Mouse (Mus musculus) cerebellum, adult (tissue): ENCODE results near the gene Tead3.
"Not testable (repeated sequence)": the region's sequence is repeated elsewhere in the genome, so short reads cannot be mapped to it uniquely, and the experiment has no call there.

Experiments used
- ATAC-seq: cut with Nextera tagmentation; 2 replicates; pipeline ENCODE4 v1.9.2; 2017; ENCODE audit warnings: mild to moderate bottlenecking, moderate library complexity, mixed read lengths; ENCODE audit not compliant: insufficient number of reproducible peaks, low FRiP score, low TSS enrichment

Tead3 gene

DNA sequence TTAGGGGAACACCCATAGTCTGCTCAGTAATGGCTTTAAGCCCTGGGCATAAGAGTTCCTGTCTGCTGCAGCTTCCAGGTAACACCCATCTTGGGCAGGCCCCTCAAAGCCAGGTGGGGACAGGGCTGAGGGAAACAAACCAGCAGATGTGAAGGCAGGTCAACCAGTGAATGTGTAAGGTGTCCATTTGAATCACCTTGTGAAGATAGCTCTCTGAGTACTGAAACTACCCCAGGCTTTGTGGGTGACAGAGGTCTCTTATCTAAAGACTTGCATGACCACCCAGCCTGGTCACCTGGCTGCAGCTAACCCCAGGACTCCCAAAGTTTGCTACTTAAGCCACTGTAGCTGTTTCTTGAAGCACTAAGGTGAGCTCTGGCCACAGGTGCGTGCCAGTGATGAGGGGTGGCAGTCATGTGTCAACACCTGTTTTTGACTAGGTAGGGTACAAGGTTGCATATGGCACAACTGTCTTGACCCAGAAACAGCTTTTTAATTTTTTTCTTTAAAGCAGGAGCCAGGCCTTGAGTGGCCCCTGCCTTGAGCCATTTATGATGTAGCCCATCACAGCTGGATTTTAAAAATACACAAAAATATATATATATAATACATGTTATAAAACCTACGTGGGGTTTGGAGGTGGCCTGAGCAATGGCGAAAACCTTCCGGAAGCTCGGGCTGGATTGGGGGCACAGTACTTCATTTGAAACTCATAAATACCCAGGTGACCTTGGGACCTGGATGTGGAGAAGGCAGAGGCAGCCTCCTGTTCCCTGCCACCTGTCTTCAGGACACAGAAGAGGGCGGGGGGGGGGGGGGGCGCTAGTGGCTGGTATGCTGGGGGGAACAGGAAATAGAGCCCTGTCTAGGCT, 19.1 kb downstream of the Tead3 start:
- ATAC-seq = no peak

- not testable (repeated sequence) for ATAC-seq
Observed at GRCm38 (mm10) chr17:28330590-28330989, 20.0 kb downstream of the Tead3 start.

GRCm38 (mm10) chr17:28330232-28330546, 20.4 kb downstream of the Tead3 start:
- ATAC-seq = no peak

GRCm38 (mm10) chr17:28329503-28330231, 20.9 kb downstream of the Tead3 start:
- ATAC-seq = no peak

GRCm38 (mm10) chr17:28328946-28329345, 21.7 kb downstream of the Tead3 start:
- ATAC-seq = no peak

DNA sequence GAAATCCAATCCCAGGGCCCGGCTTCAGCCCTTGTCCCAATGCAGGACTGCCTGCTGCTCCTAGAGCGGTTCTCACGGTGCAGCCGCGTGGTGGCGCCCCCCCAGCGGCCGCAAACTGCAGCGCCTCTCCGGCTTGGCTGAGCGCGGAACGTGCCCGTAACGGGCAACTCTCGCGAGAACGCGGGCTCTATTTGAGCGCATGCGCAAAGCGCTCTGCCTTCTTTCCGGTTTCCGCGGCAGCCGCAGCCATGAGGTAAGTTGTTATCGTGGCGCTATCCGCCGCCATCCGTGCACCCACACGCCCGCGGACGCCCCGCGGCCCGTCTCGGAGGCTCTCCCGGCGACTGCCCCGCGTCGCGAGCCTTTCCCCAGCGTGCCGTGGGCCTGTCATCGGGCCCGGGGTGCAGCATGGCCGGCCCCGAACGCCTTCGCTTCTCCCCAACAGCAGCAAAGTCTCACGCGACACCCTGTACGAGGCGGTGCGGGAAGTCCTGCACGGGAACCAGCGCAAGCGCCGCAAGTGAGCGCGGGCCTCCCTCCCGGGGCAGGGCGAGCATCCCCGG, 22.2 kb downstream of the Tead3 start, which contains the start of gene Rpl10a:
Gene Rpl10a (plus strand): TSS at position 106 of the 563 bp plus-strand sequence.
- ATAC-seq = peak; percentile 92

DNA sequence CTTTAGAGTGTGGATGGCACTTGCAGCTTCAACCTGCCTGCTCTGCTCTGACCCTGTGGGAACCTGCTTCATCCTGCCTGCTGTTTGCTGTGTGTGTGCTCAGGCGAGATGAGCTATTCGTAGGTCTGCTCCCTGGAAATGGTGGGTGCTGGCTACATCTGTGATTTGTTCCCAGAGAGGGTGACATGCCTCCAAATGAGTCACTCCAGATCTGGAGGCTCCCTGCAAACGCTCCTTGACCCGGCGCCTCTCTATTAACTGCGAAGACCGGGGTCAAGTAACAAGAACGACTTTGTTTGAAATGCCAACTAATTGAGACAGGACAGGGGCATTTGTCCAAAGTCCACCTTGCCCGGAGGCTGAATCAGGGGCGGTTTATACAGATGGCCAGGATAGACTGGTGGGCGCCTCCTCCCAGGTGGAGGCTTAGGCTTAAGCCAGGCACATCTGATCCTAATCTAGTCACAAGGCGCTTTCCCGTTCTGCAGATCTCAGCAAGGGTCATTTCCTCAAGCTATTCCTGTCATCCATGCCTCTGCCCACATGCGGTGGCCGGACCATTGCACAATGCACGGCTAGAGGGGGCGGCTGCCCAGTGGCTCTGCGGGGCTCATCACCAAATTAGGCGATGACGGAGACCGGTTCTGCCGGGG, 22.8 kb downstream of the Tead3 start:
- ATAC-seq = 0 out of 2 replicates have a peak, but pooled peaks have one; percentile 42

DNA sequence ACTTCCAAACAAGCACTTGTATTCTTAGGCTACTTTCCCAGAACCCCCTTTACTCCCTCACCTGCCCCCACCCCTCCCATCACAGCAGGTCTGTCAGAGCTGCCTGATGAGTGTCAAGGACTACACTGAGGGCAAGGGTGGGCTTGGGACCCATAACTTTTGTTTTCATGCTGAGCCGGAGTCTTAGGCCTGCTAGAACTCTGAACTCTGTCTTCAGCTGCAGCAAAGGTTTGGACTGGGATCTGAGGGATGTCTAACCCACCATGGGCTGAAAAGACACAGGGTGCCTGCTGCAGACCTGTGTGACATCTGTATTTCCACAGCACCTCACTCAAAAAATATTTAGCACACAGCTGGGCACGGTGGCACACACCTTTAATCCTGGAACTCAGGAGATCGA, 23.7 kb downstream of the Tead3 start:
- no peak for ATAC-seq

DNA sequence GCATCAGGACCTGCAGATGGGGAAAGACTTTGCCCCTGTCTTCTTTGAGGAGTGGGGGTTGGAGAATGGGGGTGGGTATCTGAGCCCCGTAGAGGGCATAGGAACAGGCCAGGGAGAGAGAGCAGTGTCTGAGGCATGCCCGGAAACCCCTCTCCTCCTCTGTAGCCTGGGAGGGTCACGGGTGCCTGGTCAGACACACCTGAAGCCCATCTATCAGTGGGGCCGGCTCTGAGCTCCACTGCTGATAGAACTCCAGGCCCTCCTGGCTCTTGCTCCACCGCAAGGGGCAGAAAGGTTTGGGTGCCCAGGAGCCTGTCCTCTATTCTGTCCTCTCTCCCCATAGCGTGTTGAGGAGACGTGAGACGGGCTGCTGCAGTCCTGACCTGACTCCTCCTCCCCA, 24.9 kb downstream of the Tead3 start:
- ATAC-seq = no peak

DNA sequence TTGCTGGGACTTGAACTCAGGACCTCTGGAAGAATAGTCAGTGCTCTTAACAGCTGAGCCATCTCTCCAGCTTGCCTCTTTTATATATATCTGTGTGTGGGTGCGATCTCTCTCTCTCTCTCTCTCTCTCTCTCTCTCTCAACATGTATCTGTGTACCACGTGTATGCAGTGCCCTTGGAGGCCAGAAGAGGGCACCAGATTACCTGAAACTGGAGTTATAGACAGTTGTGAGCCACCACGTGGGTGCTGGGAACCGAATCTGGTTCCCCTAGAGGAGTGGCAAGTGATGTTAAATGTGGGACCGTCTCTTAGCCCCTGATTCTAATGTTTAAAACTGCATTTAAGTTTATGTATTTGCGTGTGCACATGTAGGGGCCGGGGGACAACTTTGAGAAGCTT, 26.2 kb downstream of the Tead3 start:
- ATAC-seq = not testable (repeated sequence)

DNA sequence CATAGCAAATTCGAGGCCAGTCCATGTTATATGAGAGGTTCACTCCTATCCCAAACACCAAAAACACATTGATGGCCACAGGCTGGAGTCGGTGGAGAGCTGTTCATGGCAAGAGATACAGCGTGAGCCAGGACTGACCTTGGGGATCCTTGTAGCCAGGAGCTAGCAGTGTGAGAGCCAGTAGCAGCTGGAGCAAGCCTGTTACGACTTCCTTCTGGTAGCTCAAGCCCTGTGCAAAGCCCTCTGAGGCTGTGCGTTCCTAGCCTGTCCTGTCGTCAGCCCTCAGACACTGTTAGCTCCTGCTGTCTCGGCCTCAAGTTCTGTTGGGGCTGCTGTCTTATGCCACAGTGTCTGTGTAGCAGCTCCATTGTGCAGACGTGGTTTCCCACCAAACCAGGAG, 26.8 kb downstream of the Tead3 start:
- ATAC-seq = no peak

- ATAC-seq = no peak
Observed at GRCm38 (mm10) chr17:28321700-28322099, 28.9 kb downstream of the Tead3 start.

- no peak for ATAC-seq
Observed at GRCm38 (mm10) chr17:28317725-28318124, 32.9 kb downstream of the Tead3 start.

GRCm38 (mm10) chr17:28317091-28317490, 33.5 kb downstream of the Tead3 start:
- no peak for ATAC-seq

DNA sequence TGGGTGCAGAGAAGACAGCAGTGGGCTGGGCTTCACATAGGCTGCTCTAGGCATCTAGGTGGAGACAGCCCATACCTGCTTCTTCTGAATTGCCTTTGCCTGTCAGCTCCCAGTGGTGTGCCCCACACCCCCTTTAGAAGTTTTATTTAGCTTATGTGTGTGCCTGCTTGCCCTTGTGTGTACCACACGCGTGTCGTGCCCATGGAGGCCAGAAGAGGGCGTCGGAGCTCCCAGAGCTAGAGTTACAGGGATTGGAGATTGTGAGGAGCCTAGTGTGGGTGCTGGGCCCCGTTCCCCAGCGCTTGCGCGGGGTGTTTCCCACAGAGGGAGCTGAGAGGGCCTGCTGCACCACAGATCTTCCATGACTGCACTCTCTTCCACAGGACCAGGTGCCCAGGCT, 34.1 kb downstream of the Tead3 start:
- ATAC-seq = no peak

DNA sequence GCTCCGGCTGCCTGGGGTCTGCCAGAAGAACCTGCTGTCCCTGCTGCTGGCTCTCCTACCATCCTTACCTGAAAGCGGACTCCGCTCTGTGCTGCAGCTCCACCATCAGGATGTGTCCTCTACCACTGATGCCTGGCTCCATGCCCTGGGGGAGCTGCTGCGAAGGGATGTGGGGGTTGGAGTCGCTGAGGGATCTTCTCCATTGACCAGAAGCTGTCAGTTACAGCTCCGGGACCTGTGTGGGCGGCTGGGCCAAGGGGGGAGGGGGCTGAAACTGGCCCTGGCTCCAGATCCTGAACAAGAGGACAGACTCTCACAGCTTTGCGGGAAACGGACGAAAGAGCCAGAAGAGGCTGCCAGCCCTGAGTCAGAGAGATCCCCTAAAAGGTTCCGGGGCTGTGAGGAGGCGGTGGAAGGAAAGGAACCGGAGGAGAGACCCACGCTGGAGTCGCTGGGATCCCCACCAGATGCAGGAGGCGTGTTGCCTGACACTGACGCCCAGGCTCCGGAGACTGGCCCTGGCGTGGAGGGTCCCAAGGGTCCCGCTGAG, 34.9 kb downstream of the Tead3 start:
- ATAC-seq = no peak

DNA sequence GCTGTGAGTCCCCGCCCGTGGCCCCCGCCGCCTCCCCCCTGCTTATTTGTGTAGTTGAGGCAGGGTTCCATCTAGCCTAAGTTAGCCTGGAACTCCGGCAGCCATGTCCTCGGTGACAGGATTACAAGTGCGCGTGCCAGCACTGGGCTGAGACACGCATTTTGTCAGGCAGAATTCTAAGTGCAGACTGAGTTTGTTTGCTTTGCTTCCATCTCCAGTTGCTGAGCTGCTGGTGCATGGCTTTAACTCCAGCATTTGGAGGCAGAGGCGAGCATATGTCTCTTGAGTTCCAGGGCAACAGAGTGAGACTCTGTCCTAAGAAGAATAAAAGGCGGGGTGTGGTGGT, 36.8 kb downstream of the Tead3 start:
- no peak for ATAC-seq

- peak; percentile 93 for ATAC-seq
Observed at GRCm38 (mm10) chr17:28313212-28313879, 37.3 kb downstream of the Tead3 start, which contains the start of gene Fance. TSS of gene Fance (plus strand) at chr17:28313519.

DNA sequence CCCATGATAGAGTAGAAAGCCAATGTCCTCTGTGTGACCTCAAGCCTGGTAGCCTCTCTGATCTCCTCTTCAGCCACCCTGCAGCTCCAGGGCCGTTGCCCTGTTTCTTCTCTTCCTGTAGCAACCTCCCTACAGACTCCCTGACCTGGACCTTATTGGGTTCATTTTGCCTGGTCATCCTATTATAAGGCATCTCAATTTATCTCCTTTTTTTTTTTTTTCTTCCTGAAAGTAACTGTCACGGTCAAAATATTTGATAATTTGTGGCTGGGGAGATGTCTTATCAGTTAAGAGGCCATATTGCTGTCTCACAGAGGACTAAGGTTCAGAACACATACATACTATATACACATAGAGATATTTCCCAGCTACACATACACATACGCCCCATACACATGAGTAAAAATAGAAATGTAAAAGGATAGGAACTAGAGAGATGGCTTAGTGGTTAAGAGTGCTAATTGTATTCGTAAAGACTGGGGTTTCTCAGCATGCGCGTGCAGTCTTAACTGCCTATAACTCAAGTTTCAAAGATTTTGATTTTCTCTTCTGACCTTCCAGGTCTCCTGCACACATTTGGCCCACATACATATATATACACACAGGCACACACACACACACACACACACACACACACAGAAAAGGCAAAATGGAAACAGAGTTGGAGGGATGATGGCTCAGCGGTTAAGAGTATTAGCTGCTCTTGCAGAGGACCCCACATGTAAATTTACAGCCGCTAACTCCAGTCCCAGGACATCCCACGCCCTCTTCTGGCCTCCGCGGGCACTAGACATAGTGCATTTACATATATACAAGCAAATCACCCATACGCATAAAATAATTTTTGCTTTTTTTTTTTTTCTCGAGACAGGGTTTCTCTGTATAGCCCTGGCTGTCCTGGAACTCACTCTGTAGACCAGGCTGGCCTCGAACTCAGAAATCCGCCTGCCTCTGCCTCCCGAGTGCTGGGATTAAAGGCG, 38.1 kb downstream of the Tead3 start:
- no peak for ATAC-seq
